Mouse (Mus musculus): ENCODE measurements around the gene Bsg.

Bsg gene

GRCm38 (mm10) chr10:79704065-79704969 is at the start of gene Bsg:
Gene Bsg, plus strand, starts transcription at chr10:79704491.
- DNase-seq (ENCODE audit: low spot score): peak; percentile 99

- no peak for DNase-seq (ENCODE audit: low spot score)
Measured at GRCm38 (mm10) chr10:79654946-79655395, 49.3 kb upstream of the Bsg start.

GRCm38 (mm10) chr10:79658829-79659228 is 45.5 kb upstream of the Bsg start:
- no peak for DNase-seq (ENCODE audit: low spot score)

- no peak for DNase-seq (ENCODE audit: low spot score)
Measured at GRCm38 (mm10) chr10:79660298-79660697, 44.0 kb upstream of the Bsg start.

DNA sequence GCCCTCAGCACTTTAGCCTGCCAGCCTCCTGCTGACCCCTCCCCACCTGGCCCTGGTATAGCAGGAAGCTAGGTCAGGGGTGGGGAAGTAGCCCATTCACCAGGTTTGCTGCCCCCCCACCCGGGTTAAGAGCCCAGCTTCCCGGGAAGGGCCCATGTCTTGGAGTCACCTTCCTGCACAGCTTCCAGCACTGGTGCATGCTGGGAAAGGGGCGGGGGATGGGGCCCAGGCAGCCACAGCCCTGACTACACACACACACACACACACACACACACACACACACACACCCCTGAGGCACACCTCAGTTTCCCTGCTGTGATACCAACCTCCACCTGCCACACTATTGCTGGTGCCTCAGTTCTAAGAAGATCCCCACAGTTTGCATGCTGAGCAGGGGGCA is 42.4 kb upstream of the Bsg start:
- DNase-seq (ENCODE audit: low spot score): no peak

- DNase-seq (ENCODE audit: low spot score): peak; percentile 63
Measured at GRCm38 (mm10) chr10:79664131-79664665, 40.1 kb upstream of the Bsg start, which contains the start of gene Madcam1. Gene Madcam1, plus strand, starts transcription at chr10:79664559.

GRCm38 (mm10) chr10:79665051-79665450 is 39.2 kb upstream of the Bsg start:
- DNase-seq (ENCODE audit: low spot score): no peak

GRCm38 (mm10) chr10:79666493-79666892 is 37.8 kb upstream of the Bsg start:
- DNase-seq (ENCODE audit: low spot score): no peak

DNA sequence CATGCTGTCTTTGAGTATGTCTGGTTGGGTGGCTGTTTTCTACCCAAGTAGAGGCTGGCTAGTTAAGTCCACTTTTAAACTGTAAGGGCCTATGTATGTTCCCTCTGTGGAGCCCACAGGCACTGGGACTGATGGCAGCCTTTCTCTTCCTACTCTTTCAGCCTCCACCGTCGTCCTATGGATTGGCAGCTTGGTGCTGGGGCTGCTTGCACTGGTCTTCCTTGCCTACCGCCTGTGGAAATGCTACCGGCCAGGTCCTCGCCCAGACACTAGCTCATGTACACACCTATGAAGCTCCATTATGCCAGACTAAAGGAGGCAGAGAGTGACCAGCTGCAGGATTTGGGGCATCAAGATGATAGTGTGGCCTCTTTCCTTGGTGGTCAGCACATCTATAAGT is 36.2 kb upstream of the Bsg start:
- no peak for DNase-seq (ENCODE audit: low spot score)

DNA sequence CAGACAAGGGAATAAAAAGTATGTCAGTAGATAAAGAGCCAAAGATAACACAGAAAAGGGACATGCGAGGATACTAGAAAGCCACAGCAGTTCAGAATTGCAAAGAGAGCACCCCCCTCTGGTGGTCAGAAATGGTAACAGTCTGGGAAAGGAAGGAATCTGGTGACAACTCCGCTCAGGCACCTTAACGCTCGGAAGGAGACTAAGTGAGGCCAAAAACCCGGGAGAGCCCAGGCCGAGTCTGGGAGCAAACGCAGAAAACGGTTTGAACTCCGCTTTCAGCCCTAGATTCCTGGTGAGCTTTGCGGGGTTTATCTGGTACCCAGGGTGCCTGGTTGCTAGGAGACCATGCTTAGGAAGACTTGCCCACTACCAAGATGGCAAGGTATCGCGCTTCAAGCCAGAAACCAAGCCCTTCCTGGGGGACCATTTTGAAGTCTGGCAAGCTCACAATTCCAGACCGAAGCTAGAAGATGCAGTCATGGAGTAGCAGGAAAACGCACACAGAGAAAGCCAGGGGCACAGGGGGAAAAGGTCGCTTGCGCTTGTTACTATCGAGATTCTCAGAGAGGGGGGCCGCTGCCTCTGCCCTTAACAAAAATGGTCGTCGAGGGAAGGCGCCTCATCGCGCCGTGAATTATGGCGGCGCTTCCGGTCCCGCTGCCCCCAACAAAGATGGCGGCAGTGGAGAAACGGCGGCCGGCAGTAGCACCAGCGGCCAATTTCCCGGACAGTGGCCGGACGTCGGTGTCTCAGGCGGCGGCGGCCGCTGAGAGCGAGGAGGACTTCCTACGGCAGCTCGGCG is 35.3 kb upstream of the Bsg start, which contains the start of gene Tpgs1:
Gene Tpgs1, plus strand, starts transcription at position 599 of the 805 bp plus-strand sequence.
- DNase-seq (ENCODE audit: low spot score): peak; percentile 89

- peak; percentile 47 for DNase-seq (ENCODE audit: low spot score)
Measured at GRCm38 (mm10) chr10:79669576-79670057, 34.7 kb upstream of the Bsg start.

- no peak for DNase-seq (ENCODE audit: low spot score)
Measured at GRCm38 (mm10) chr10:79670071-79670888, 34.0 kb upstream of the Bsg start.

GRCm38 (mm10) chr10:79671396-79672087 is 32.7 kb upstream of the Bsg start:
- DNase-seq (ENCODE audit: low spot score): no peak

GRCm38 (mm10) chr10:79672088-79672455 is 32.2 kb upstream of the Bsg start:
- no peak for DNase-seq (ENCODE audit: low spot score)

DNA sequence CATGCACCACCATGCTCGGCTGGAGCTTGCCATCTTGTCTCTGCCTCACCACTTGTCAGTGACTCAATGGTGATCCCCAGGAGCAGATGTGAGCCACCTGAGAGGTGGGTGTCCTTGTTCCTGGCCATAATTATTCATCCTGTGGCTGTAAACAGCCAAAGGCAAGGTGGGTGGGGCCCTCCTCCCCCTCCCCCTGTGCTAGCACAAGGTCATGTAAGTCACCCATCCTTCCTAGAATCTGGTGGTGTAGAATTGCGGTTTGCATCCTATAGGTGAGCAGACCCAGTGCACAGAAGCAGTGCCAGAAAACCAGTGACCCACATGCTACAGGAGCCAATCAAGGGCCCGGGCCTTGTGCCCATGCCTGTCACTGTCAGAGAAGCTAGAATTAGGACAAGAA is 31.2 kb upstream of the Bsg start:
- no peak for DNase-seq (ENCODE audit: low spot score)

GRCm38 (mm10) chr10:79675346-79676035 is 28.8 kb upstream of the Bsg start:
- DNase-seq (ENCODE audit: low spot score): no peak

DNA sequence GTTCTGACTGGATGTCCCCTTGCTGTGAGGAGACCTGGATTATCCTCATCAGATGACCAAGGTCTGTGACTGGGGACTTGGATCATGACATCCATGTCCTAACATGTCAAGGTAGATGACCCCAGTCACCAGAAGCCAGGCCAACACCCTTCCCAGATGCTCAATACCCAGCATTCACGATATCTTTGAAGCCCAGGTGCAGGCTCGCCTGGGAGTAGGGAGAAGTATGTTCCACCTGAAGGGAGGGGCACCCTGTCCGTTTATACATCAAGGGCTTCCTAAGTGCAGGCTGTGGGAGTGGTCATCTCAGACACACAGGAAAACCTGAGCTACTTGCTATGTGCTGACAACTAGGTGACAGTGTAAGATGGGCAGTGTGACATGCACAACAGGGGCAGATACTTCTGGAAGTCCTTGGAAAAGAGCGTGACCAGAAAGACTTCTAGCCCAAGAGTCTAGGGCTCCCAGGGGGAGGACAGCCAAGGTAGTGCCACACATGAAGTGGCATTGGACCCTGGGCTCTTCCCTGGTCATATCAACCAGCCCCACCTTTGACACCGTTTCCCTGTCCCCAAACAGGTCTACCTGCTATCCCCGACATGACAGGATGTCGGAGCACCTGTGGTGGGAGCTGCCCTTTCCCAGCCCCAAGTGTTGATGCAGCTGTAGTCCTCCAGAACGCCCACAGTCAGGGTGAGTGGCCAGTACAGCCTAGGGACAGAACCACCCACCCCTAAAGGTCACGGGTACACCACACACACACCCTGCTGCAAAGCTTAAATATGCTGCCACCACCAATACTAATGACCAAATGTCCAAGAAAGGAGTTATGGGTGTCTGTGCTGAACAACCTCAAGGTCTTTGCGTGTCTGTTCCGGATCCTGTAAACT is 23.4 kb upstream of the Bsg start:
- no peak for DNase-seq (ENCODE audit: low spot score)

- DNase-seq (ENCODE audit: low spot score): peak; percentile 95
Measured at GRCm38 (mm10) chr10:79681591-79682245, 22.6 kb upstream of the Bsg start, which contains the start of gene Cdc34. Gene Cdc34, plus strand, starts transcription at chr10:79682195.

GRCm38 (mm10) chr10:79682551-79682915 is 21.8 kb upstream of the Bsg start:
- no peak for DNase-seq (ENCODE audit: low spot score)
